Mouse (Mus musculus) neural tube, embryonic 12.5 days (tissue): ENCODE data around the gene Trmt13. TPM values are rescaled to one million over a fixed set of nuclear protein-coding genes. Genes with fewer than 3 reads are reported as not detected.

ENCODE experiments used
- ATAC-seq: fragments of 200-750 bp; cut with Nextera tagmentation; 2 replicates; pipeline ENCODE4 v1.8.0; 2017; ENCODE audit warnings: low read depth, mild to moderate bottlenecking, moderate TSS enrichment, moderate library complexity; ENCODE audit not compliant: low FRiP score
- H3K27ac ChIP-seq: fragments of 300-500 bp; sonication (generic); 2 replicates; pipeline ENCODE4 v1.5.1; 2016
- H3K27me3 ChIP-seq: fragments of 300-500 bp; sonication (generic); replicated peaks from 2 replicates; pipeline ENCODE4 v1.6.1; 2016; ENCODE audit warnings: mild to moderate bottlenecking
- H3K36me3 ChIP-seq: fragments of 300-500 bp; sonication (generic); 2 replicates; pipeline ENCODE4 v1.6.1; 2016; ENCODE audit warnings: mild to moderate bottlenecking
- H3K4me1 ChIP-seq: fragments of 300-500 bp; sonication (generic); 2 replicates; pipeline ENCODE4 v1.6.1; 2016
- H3K4me2 ChIP-seq: fragments of 300-500 bp; sonication (generic); replicated peaks from 2 replicates; pipeline ENCODE4 v1.6.1; 2016; ENCODE audit warnings: mild to moderate bottlenecking
- H3K4me3 ChIP-seq: fragments of 300-500 bp; sonication (generic); 2 replicates; pipeline ENCODE4 v1.5.1; 2016
- H3K9ac ChIP-seq: fragments of 300-500 bp; sonication (generic); 2 replicates; pipeline ENCODE4 v1.6.1; 2016; ENCODE audit warnings: mild to moderate bottlenecking
- H3K9me3 ChIP-seq: fragments of 300-500 bp; sonication (generic); 2 replicates; pipeline ENCODE4 v1.6.1; 2016; ENCODE audit warnings: mild to moderate bottlenecking
- WGBS: fragments of 180-500 bp; shearing (Covaris S2); methylation state at CpG from one replicate; pipeline ENCODE4 v1.1.7; 2016; 5-methylcytosine and 5-hydroxymethylcytosine counted together
- polyA plus RNA-seq: library from polyadenylated mRNA; unstranded; fragments of >200 nt; fragmentation: Nextera tagmentation; extraction: Ambion mirVana; gene quantifications from 2 replicates; pipeline ENCODE4 v1.2.1, GENCODE M21; 2016

Trmt13 gene
- polyA plus RNA-seq, 1 experiment from 2014 or later, result 28.7 TPM

GRCm38 (mm10) chr3:116620636-116621370, 6.4 kb upstream of the Trmt13 start:
- ATAC-seq, result no peak
- Histone ChIP-seq H3K4me1 (no peaks in the 10 kb centered on the region), H3K4me3 (no peak overlapping the region), H3K9ac (no peak overlapping the region), H3K27me3 (no peaks in the 10 kb centered on the region), H3K9me3 (no peaks in the 10 kb centered on the region), H3K4me2 (no peak overlapping the region), H3K36me3 (peaks cover 48% of the 10 kb centered on the region), H3K27ac (no peak overlapping the region)
- WGBS, result 94% methylated on average over 7 of the region's 7 CpGs

DNA sequence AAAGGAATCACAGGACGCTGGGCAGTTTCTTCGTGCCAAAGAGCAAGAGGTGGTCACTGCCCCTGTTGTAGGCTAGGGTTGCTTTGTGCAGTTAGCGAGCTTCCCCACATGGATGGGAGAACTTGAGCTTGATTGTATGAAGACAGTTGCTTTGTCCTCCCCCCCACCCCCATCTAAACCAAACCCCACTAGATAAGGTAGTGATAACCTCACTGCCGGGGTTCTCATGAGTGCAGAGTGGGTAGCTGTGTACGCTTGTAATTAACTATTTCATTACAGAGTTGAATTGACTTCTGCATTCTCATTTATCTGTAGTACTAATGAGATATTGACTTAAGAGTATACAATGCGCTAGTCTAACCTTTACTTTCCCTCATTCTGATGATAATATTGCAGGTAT, 4.5 kb upstream of the Trmt13 start:
- Histone ChIP-seq H3K36me3 (peaks cover 66% of the 10 kb centered on the region), H3K4me2 (no peak overlapping the region), H3K9me3 (no peaks in the 10 kb centered on the region), H3K9ac (no peak overlapping the region), H3K27me3 (no peaks in the 10 kb centered on the region), H3K4me1 (no peaks in the 10 kb centered on the region), H3K4me3 (no peak overlapping the region), H3K27ac (no peak overlapping the region)
- WGBS, result 89% methylated on average over 6 of the region's 6 CpGs
- ATAC-seq, result no peak

DNA sequence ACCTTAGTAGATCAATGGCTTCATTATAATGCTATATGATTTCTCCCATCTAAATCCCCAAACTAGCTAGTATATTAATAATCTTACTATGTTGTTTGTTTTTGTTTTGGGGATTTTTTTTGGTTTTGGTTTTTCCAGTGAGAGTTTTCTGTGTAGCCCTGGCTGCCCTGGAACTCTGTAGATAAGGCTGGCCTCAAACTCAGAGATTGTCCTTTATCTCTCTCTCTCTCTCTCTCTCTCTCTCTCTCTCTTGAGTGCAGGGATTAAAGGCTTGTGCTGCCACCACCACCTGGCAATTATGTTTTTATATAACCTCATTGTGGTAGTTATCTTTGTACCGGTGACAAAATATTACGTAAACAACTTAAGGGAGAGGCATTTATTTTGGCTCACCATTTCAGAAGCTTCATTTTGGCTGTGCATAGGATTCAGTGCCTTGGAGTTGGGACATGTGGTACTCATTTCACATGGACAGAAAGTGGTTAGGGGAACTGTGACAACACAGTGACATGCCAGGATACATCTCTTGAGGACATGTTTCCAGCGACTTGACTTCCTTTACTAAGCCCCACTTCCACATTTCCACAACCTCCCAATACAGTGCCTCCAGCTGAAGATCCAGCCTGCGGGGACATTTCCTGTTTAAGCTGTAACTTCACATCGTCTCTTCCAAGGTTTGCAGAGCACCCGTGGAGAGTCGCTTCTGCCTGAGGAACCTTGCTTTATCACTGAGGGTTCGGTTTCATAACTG, 1.1 kb upstream of the Trmt13 start:
- H3K4me1 ChIP-seq, result no peaks in the 10 kb centered on the region
- H3K4me2 ChIP-seq, result no peak overlapping the region
- H3K9me3 ChIP-seq, result no peaks in the 10 kb centered on the region
- no peaks in the 10 kb centered on the region for H3K27me3 ChIP-seq
- ATAC-seq, result no peak
- H3K36me3 ChIP-seq, result peaks cover 52% of the 10 kb centered on the region
- no peak overlapping the region for H3K9ac ChIP-seq
- no peak overlapping the region for H3K4me3 ChIP-seq
- no peak overlapping the region for H3K27ac ChIP-seq
- 91% methylated on average over 8 of the region's 8 CpGs for WGBS

DNA sequence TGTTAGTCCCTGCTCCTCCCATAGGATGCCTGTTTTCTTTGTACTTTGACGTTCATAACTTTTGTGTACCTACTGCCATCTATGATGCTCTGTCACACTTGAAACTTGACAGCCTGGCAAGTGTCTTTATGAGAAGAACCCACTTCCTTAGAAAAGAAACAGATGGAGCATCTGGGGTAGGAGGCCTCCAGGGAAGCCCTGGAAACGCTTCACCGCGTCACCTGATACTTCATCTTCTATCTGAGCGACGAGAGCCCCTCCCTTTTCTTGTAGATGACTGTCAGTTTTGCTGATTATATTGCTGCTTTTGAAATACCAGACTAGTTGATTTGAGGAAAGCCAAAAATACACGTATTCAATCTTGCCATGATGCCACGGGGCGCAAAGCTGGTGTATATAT, 9.8 kb downstream of the Trmt13 start:
- ATAC-seq, result no peak
- Histone ChIP-seq H3K4me2 (no peak overlapping the region), H3K4me3 (no peak overlapping the region), H3K27me3 (no peaks in the 10 kb centered on the region), H3K36me3 (peaks cover 20% of the 10 kb centered on the region), H3K4me1 (no peaks in the 10 kb centered on the region), H3K9me3 (no peaks in the 10 kb centered on the region), H3K27ac (no peak overlapping the region), H3K9ac (no peak overlapping the region)
- 84% methylated on average over 9 of the region's 9 CpGs for WGBS

GRCm38 (mm10) chr3:116601781-116602180, 12.6 kb downstream of the Trmt13 start:
- Histone ChIP-seq H3K27me3 (no peaks in the 10 kb centered on the region), H3K9ac (no peak overlapping the region), H3K4me2 (no peak overlapping the region), H3K36me3 (peaks cover 6% of the 10 kb centered on the region; the same call in 1 of the 2 replicates), H3K27ac (no peak overlapping the region), H3K4me1 (no peaks in the 10 kb centered on the region), H3K9me3 (no peaks in the 10 kb centered on the region), H3K4me3 (no peak overlapping the region)
- no peak for ATAC-seq
- WGBS, result 88% methylated on average over 5 of the region's 5 CpGs

GRCm38 (mm10) chr3:116601005-116601404, 13.4 kb downstream of the Trmt13 start:
- no peaks in the 10 kb centered on the region for H3K27me3 ChIP-seq
- WGBS, result 94% methylated on average over 5 of the region's 5 CpGs
- peaks cover 2% of the 10 kb centered on the region; the same call in 1 of the 2 replicates for H3K36me3 ChIP-seq
- no peak overlapping the region for H3K4me3 ChIP-seq
- no peak for ATAC-seq
- H3K9me3 ChIP-seq, result no peaks in the 10 kb centered on the region
- H3K27ac ChIP-seq, result no peak overlapping the region
- H3K4me2 ChIP-seq, result no peak overlapping the region
- no peak overlapping the region for H3K9ac ChIP-seq
- peaks cover under 1% of the 10 kb centered on the region for H3K4me1 ChIP-seq

- Histone ChIP-seq H3K27me3 (no peaks in the 10 kb centered on the region), H3K4me1 (peaks cover 6% of the 10 kb centered on the region), H3K36me3 (no peaks in the 10 kb centered on the region; the same call in 1 of the 2 replicates), H3K4me2 (no peak overlapping the region), H3K9ac (no peak overlapping the region), H3K27ac (no peak overlapping the region), H3K9me3 (no peaks in the 10 kb centered on the region), H3K4me3 (no peak overlapping the region)
- no peak for ATAC-seq
- WGBS, result 87% methylated on average over 2 of the region's 2 CpGs
Measured at GRCm38 (mm10) chr3:116599705-116600104, 14.7 kb downstream of the Trmt13 start.

DNA sequence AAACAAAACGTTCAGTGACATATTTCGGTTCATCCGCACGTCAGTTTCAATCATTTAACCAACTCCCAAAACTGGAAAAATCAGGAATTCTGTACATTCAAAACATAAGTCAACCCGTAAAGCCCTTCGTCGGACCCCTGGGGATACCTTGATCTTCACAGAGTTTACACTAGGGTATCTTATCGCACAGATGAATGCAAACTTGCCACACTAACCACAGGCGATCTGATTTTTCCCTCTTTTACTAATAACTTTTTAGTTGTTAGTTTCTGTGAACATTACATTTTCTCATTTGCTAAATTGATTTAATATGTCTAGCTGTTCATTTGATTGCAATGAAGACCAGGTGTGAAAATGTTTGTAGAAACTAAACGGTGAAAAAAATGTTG, 18.8 kb downstream of the Trmt13 start:
- Histone ChIP-seq H3K9ac (peak overlapping the region; percentile 78), H3K4me3 (peak overlapping the region; percentile 85), H3K4me2 (peak overlapping the region; percentile 84), H3K27ac (no peak overlapping the region), H3K9me3 (no peaks in the 10 kb centered on the region), H3K4me1 (peaks cover 6% of the 10 kb centered on the region), H3K36me3 (peaks cover 11% of the 10 kb centered on the region), H3K27me3 (no peaks in the 10 kb centered on the region)
- 14% methylated on average over 10 of the region's 10 CpGs for WGBS
- ATAC-seq, result no peak

DNA sequence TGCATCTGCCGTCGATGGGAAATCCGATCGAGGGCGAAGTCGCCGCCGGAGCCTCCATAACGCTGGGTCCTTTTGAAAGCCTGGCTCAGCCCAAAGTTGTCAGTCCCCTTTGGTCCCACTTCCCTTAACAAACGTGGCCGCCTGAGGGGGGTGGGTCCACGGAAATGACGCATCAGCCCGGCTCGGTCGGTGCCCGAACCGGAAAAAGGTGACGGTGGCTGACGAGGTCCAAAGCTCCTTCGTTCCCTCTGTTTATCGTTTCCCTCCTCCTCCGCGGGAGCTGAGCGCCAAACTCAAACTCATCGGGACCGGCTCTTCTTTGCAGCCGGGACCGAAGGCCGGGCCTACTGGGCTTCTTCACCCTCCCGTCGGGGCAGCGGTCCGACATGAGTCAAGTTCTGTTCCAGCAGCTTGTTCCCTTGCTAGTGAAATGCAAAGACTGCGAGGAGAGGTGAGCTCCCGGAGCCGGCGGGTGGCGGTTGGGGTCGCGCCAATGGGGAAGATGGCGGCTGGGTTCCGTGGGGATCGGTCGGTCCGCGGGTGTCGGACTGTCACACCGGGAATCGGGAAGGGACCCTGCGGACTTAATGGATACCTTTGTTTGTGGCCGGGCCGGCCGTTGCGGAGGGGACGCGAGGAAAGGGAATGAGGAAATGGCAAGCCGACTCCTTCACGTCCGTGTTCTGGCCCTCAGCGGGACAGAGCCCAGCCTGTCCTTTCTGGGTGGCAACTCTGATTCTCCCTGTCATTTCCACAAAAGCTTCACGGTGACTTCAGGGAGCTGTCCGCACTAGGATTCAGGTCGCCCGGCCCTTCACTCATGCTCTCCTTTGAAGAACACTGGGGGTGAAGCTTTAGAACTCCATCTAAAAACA, 19.4 kb downstream of the Trmt13 start, which contains the start of gene Sass6:
Gene Sass6 (plus strand): TSS at position 255 of the 875 bp plus-strand sequence.
- WGBS, result under 1% methylated on average over 65 of the region's 65 CpGs

DNA sequence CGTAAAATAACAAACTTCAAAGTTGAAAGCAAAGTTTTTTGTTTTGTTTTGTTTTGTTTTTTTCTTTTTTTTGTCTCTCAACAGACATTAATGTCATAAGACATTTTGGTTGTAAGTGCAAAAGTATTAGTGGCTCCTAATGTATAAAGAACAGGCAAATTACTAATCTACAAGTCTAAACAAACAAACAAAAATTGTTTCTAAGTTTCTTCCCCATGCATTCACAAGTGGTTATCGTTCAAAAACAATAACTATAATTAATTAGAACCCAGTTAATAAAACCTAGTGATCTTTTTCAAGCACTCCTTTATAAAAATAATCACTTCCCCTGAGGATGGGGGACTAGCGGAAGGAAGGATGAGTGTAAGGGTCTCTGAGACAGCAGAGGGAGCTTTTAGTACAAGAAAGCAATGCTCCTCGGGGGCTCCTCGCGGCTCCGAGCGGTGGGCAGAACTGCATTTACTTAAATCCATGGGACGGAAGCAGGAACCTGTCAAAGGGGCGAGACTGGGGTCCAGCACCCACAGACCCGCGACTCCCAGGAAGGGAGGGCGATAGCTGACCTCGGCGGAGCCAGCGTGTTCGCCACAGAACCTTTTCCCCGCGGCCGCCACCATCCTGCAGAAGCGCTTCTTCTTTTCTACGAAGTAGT, 20.2 kb downstream of the Trmt13 start:
- peaks cover 23% of the 10 kb centered on the region for H3K36me3 ChIP-seq
- ATAC-seq, result peak; percentile 81
- H3K4me1 ChIP-seq, result peaks cover 6% of the 10 kb centered on the region

More for the DNA sequence above, 19.4 kb downstream of the Trmt13 start, which contains the start of gene Sass6:
- Histone ChIP-seq H3K9me3 (no peaks in the 10 kb centered on the region), H3K4me1 (peaks cover 6% of the 10 kb centered on the region), H3K9ac (peak within 1 kb of the TSS; percentile 78), H3K36me3 (peaks cover 16% of the 10 kb centered on the region), H3K4me2 (peak within 1 kb of the TSS; percentile 84), H3K27me3 (no peaks in the 10 kb centered on the region), H3K27ac (0 out of 2 replicates have a peak within 1 kb of the TSS, but pooled peaks have one; percentile 57), H3K4me3 (peak within 1 kb of the TSS; percentile 85)
- ATAC-seq, result peak; percentile 98

DNA sequence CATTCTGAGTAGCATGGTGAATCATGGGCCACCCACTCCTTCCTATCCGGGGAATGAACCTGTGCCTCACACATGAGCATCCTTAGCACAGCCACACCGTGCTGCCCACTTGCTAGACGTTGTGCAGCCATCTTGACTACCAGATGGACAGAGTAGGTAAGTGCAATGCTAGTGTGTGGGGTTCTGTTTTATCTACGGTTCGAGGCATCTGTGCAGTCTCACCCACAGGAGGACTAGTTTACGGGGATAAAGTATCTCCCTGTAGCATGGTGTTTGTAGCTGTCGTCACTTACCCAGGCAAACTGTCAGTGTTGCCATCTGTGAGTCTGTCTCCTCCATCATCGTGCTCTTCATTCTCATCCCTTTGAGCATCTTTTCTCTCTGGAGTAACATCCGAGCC, 32.2 kb downstream of the Trmt13 start:
- H3K4me1 ChIP-seq, result no peaks in the 10 kb centered on the region
- H3K9ac ChIP-seq, result no peak overlapping the region
- H3K36me3 ChIP-seq, result peaks cover 55% of the 10 kb centered on the region
- no peak overlapping the region for H3K27ac ChIP-seq
- no peak overlapping the region for H3K4me2 ChIP-seq
- H3K9me3 ChIP-seq, result no peaks in the 10 kb centered on the region
- H3K27me3 ChIP-seq, result no peaks in the 10 kb centered on the region
- no peak for ATAC-seq
- WGBS, result 94% methylated on average over 9 of the region's 9 CpGs
- no peak overlapping the region for H3K4me3 ChIP-seq

More for the DNA sequence above, 20.2 kb downstream of the Trmt13 start:
- no peaks in the 10 kb centered on the region for H3K27me3 ChIP-seq
- 0 out of 2 replicates have a peak overlapping the region, but pooled peaks have one; percentile 57 for H3K27ac ChIP-seq
- 3% methylated on average over 22 of the region's 22 CpGs for WGBS
- peak overlapping the region; percentile 85 for H3K4me3 ChIP-seq
- peak overlapping the region; percentile 84 for H3K4me2 ChIP-seq
- H3K9me3 ChIP-seq, result no peaks in the 10 kb centered on the region
- peak overlapping the region; percentile 68 for H3K9ac ChIP-seq
